Mouse (Mus musculus): Measurements from ENCODE around the gene Capn7.

Gene Capn7

GRCm38 (mm10) chr14:31365350-31365749, 28.9 kb downstream of the Capn7 start:
- no peak for DNase-seq (ENCODE audit: low spot score)

DNA sequence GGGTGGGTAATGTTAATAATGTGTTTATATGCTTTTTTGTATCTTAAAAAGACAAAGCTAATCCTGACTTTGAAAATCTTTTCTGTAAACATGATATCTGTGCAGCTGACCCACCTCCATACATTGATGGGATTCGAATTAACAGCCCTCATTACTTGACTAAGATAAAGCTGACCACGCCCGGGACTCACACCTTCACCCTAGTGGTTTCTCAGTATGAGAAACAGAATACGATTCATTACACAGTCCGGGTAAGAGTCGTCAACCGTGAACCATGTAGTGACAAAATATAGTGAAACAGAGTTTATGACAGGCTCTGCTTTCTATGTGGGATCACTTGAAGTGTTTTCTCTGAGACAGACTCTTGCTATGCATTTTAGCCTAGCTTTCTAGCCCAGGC, 31.5 kb downstream of the Capn7 start:
- no peak for DNase-seq (ENCODE audit: low spot score)

- DNase-seq (ENCODE audit: low spot score), result no peak
These were observed 32.9 kb downstream of the Capn7 start for GRCm38 (mm10) chr14:31369377-31369776.

DNA sequence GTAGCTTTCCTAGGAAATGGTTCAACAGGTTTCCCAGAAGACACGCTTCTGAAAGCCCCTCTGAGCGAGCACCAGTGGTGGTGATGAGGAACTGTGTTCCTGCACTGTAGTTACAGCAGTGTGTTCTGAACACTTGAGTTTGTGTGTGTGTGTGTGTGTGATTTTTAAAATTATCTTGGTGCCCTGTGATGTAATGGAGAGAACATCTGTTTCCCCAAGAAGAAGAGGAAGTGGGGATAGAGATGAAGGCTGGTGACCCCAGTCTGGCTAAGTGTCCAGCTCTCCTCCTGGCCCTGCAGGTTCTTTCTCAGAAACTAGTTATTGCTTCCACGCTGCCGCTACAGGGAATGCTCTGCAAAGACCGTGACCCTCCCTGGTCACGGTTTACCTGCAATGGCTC, 38.0 kb downstream of the Capn7 start:
- DNase-seq (ENCODE audit: low spot score), result no peak

DNA sequence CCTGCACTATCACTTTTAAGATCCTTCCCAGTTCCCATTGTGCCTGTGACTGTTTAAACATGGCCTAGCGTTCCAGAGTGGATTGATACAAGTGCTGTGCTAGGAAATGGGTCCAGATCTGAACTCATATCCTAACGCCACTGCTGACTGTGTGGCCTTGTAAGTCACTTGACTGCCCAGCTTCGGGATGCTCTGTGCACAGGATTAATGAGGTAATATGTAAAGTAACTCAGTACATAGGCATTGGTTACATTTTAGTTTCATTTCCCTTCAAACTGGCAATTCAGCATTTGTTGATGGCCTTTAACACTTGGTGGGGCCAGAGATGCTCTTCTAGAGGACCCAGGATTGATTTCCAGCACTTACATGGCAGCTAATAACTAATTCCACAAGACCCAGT, 39.9 kb downstream of the Capn7 start:
- no peak for DNase-seq (ENCODE audit: low spot score)

GRCm38 (mm10) chr14:31382276-31382675, 45.8 kb downstream of the Capn7 start:
- no peak for DNase-seq (ENCODE audit: low spot score)

DNA sequence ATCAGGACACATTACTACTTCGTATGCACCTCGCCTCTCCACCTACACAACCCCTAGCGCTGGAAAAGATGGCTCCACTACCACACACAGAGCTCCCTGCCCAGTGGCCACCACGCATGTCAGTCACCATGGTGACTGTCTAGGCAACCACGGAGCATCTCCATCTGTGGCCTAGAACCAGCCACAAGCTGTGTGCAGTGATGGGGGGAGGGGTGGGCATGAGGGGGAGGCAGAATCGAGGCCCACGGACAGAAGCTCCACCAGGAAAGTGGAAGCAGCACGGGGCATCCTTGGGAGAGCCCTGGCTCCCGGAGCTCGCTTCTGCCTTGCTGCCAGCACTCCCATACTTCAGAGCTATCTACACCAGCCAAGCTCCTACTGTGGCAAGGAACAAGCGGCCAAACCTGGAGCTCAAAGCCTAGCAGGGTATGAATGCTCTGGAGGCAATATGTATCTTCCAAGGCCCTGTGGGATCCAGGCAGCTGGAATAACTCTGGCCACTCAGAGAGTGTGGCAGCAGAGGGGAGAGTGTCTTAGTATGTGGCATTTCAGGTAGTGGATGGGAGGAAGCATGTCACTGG, 47.1 kb downstream of the Capn7 start:
- DNase-seq (ENCODE audit: low spot score), result no peak

DNA sequence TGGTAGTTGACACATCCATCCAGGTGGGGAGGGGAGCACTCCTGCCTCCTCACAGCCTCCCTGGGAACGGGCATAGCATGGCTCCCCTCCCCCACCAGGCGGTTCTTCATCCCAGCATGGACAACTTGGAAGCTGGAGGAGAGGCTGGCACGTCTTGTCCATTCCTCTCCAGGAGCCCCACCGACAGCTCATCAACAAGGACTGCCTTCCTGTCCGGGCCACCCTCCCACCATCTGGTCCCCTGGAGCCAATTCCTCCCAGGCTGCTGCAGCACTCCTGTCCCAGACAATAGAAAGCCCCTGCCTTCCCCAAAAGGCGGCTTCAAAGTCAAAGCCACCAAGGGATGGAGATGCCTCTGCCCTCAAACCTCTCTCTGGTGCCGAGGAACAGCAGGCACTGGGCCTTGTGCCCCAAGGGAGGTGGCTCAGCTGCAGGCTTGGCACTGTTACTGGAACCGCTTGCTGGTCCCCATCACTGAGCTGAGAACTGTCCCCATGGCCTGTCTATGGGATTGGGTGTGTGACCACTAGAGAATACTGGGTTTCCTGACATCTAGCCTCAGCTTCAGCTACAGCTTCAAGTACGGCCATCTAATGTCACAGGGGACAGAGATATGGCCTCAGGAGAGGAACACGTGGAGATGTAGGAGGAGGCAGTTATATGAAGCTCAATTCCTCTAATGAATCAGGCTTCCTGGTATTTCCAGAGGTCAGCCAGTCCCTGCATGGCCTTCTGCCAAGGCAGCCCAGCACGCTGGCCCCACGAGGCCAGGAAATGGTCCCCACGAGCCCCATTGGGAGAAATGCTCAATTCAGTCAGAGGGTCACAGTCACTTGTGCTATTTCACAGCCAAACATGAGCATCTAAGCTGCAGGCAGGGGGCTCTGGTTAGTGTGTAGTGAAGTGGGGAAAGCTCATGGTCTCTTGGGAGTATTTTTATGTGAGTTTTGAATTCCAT, 48.2 kb downstream of the Capn7 start:
- no peak for DNase-seq (ENCODE audit: low spot score)

GRCm38 (mm10) chr14:31385406-31385805, 49.0 kb downstream of the Capn7 start:
- DNase-seq (ENCODE audit: low spot score), result no peak

- DNase-seq (ENCODE audit: low spot score), result peak; percentile 52
These were observed 49.7 kb downstream of the Capn7 start for GRCm38 (mm10) chr14:31385977-31386697.

DNA sequence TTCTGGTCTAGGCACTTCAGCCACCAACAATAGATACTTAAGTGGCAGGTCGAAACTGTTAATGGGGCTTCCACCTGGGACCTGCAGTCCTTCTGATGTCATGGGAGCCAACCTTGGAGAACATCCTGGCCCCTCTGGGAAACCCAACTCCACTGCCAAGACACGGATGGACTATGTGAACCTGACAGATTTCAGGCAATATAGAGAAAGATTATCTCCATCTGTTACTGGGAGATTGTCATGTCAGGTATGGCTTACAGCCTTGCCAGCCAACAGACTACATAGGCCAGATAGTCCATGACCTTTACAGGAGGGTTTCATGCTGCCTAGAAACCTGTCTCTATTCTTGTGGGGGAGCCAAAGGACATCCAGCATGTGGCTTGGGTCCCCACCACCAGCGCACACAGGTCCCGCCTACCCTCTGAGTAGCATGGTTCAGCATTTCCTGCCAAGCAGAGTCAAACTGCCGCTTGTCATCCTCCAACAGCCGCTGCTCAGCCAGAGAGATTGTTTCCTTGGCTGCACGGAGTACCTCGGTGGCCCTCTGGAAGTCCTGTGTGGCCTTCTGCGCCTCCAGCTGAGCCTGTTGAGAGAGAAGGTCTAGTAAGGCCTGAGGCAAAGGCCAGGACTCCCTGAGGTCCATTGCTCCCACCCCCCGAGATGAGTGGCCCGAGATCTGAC, 51.0 kb downstream of the Capn7 start:
- DNase-seq (ENCODE audit: low spot score), result no peak

GRCm38 (mm10) chr14:31388086-31388872, 51.8 kb downstream of the Capn7 start:
- no peak for DNase-seq (ENCODE audit: low spot score)

DNA sequence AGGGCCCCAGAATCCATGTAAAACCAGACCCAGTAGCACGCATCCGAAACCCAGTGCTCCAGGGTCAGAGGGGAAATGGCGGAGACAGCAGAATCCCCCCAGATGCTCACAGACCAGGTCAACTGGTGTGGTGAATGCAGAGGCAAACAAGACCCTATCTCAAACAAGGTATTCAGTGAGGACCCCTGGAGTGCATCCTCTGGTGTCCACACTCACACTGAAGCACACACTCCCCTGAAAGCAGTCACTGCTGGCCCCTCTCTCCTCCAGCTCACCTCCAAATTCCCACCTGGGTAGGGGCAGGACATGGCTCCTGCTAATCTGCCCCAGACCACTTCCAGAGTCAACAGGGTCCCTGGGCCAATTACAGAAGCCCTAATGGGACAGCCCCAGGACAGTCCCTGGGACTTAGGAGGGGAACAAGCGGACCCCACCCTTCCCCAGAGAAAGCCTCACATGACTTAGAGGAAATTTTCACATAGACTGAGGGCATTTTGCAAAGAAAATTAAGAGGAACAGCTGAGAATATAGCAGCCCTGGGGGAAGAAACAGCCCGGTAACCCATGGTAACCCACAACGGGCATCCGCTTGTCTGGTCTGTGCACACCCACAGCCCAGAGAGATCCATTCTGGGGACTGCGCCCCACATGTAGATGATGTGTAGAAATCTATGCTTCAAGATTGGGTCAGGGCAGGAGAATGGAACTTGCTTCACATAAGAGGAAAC, 53.1 kb downstream of the Capn7 start:
- DNase-seq (ENCODE audit: low spot score), result no peak

- no peak for DNase-seq (ENCODE audit: low spot score)
These were observed 55.9 kb downstream of the Capn7 start for GRCm38 (mm10) chr14:31392300-31392699.

GRCm38 (mm10) chr14:31392873-31393545, 56.6 kb downstream of the Capn7 start:
- no peak for DNase-seq (ENCODE audit: low spot score)

GRCm38 (mm10) chr14:31393546-31393890, 57.1 kb downstream of the Capn7 start:
- DNase-seq (ENCODE audit: low spot score), result no peak

- no peak for DNase-seq (ENCODE audit: low spot score)
These were observed 57.6 kb downstream of the Capn7 start for GRCm38 (mm10) chr14:31393936-31394630.

DNA sequence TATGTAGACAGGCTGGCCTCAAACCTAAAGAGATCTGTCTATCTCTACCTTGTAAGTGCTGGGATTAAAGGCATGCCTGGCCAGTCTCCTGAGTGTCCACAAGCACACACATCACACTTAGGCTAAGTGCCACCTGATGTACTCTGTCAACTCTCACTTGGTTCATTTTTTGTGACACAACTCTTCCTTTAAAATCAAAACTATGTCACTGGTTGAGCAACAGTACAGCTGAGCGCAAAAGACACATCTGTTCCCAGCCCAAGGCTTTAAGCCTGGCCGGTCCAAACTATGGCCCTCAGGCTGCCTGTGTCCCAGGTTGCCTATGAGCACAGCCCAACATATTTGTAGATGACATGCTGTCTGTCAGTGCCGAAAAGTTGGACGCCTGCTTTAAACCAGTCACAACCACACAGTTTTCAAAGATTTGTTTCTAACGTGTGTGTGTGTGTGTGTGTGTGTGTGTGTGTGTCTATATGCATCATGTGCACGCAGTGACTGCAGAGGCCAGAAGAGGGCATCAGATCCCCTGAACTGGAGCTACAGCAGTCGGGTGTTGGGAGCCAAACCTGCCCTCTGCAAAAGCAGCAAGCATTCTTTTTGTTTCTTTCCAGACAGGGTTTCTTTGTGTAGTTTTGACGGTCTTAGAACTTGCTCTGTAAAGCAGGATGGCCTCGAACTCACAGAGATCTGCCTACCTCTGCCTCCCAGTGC, 58.5 kb downstream of the Capn7 start:
- no peak for DNase-seq (ENCODE audit: low spot score)

DNA sequence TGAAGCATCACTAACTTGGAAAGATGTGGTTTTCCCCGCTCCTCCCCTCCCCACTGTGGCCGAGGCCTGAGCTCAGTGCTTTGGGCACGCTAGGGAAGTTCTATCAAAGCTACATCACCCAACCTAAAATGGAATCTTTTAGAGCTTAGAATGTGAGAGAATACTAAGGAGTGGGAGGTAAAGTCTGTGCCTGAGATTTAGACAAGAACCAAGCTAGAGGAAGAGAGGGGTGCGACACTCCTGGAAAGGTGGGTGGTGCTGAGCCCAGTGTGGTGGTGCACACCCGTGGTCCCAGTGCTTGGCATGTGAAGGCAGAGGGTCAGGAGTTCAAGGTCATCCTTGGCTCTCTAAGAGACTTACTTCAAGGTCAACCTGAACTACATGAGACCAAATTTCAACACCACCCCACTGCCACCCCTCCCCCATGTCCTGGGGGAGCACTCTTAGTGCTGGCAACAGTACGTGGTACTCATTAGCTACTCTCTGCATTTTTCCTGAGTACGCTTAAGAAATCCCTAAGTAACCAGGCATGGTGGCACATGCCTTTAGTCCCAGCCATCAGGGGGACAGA, 59.3 kb downstream of the Capn7 start:
- no peak for DNase-seq (ENCODE audit: low spot score)
